Mouse (Mus musculus): ENCODE measurements at regions not wholly inside any gene's neighbourhood (a gene's known extent, or its start where the extent isn't known, plus 50 kb on each side); places are given as distances from the start of the nearest gene placed in this dataset.

- peak; percentile 1 to 16 for DNase-seq (ENCODE audit: low spot score in 2 of 2)
Observed at GRCm38 (mm10) chrX:4899187-4899586, 52.7 kb upstream of the Btbd35f27 start.
